Mouse (Mus musculus) monocyte, adult 5-6 weeks (primary cell): ENCODE measurements around the gene Pak4. TPM values are rescaled to one million over a fixed set of nuclear protein-coding genes. Genes with fewer than 3 reads are reported as not detected.

Source experiments
- ATAC-seq: fragments of 153-309, 156-312 bp; replicated peaks from 2 replicates; pipeline ENCODE4 v1.8.0; 2017; ENCODE audit warnings: mild to moderate bottlenecking; ENCODE audit not compliant: low TSS enrichment, insufficient number of reproducible peaks, severe bottlenecking, poor library complexity, low FRiP score
- total RNA-seq: library from RNA; stranded (forward); fragments of 200-1000, 200-491, 200-594 nt; gene quantifications from 3 replicates; pipeline ENCODE4 v1.2.3, GENCODE M21; 2017

The Pak4 gene
- total RNA-seq, 1 experiment from 2014 or later, result 4.7 TPM

- no peak for ATAC-seq
Measured at GRCm38 (mm10) chr7:28570291-28570981, 27.5 kb downstream of the Pak4 start.

- ATAC-seq, result peak; percentile 74; the same call in 1 of the 2 replicates
Measured at GRCm38 (mm10) chr7:28568253-28568652, 29.7 kb downstream of the Pak4 start.

GRCm38 (mm10) chr7:28567539-28567938, 30.4 kb downstream of the Pak4 start:
- no peak for ATAC-seq

GRCm38 (mm10) chr7:28565407-28565806, 32.6 kb downstream of the Pak4 start:
- no peak for ATAC-seq

- ATAC-seq, result no peak
Measured at GRCm38 (mm10) chr7:28562951-28563350, 35.0 kb downstream of the Pak4 start.

- ATAC-seq, result no peak
Measured at GRCm38 (mm10) chr7:28562371-28562770, 35.6 kb downstream of the Pak4 start.

- no peak for ATAC-seq
Measured at GRCm38 (mm10) chr7:28561967-28562366, 36.0 kb downstream of the Pak4 start.

- no peak for ATAC-seq
Measured at GRCm38 (mm10) chr7:28560856-28561255, 37.1 kb downstream of the Pak4 start.

GRCm38 (mm10) chr7:28558486-28558885, 39.5 kb downstream of the Pak4 start:
- no peak for ATAC-seq

- ATAC-seq, result no peak
Measured at GRCm38 (mm10) chr7:28557708-28558107, 40.3 kb downstream of the Pak4 start.

GRCm38 (mm10) chr7:28557069-28557468, 40.9 kb downstream of the Pak4 start:
- ATAC-seq, result no peak

GRCm38 (mm10) chr7:28555939-28556535, 41.9 kb downstream of the Pak4 start:
- no peak for ATAC-seq

- ATAC-seq, result no peak
Measured at GRCm38 (mm10) chr7:28553076-28553475, 44.9 kb downstream of the Pak4 start.

GRCm38 (mm10) chr7:28547628-28548027, 50.4 kb downstream of the Pak4 start:
- peak; percentile 64 for ATAC-seq

- no peak for ATAC-seq
Measured at GRCm38 (mm10) chr7:28547154-28547553, 50.8 kb downstream of the Pak4 start, which contains the start of gene Nccrp1. TSS of gene Nccrp1 (minus strand) at chr7:28547254.

- ATAC-seq, result no peak
Measured at GRCm38 (mm10) chr7:28546649-28547048, 51.3 kb downstream of the Pak4 start.

GRCm38 (mm10) chr7:28545891-28546210, 52.1 kb downstream of the Pak4 start:
- ATAC-seq, result no peak

GRCm38 (mm10) chr7:28545048-28545890, 52.7 kb downstream of the Pak4 start:
- no peak for ATAC-seq

GRCm38 (mm10) chr7:28544051-28544601, 53.9 kb downstream of the Pak4 start:
- ATAC-seq, result no peak
